Mouse (Mus musculus): Measurements from ENCODE around the gene Hspg2. TPM values are rescaled to one million over a fixed set of nuclear protein-coding genes. Genes with fewer than 3 reads are reported as not detected.

Hspg2 gene
- 117 and 143 TPM in 2 replicates for polyA plus RNA-seq (2012; rRNA removed; ENCODE audit: low replicate concordance)

DNA sequence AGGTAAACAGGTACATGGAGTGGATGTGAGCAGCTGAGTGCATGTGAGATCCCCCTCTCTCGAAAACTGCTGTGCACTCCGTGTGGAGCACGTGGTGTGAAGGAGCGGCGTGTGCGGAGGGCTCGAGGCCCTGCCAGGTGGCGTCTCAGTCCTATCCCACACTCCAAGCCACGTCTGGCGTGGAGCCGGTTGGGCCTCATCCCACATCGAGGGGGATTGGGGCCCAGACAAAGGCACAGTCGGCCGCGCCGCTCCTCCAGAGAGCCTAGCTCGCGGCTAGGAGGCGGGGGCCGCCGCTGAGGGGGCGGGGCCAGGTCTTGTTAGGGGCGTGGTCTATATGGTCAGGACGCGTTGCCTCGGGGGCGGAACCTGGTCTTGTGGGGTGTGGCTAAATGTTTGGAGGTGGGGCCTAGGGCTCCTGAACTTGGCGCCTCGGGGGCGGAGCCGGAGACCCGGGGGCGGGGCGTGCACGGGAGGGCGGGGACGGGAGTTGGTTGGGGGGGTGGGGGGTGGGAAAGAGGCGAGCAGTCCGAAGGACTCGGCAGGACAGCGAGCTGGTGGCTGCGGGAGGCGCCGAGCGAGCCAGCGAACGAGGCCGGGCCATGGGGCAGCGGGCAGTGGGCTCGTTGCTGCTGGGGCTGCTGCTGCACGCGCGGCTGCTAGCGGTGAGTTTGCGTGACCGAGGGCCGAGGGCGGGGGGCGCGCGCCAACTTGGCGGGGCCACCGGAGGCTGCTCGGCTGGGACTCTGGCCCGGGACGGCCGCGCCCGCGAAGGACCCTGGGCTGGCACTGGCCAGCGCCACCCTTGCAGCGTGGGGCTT is at the start of gene Hspg2:
Gene Hspg2 (plus strand): TSS at position 510 of the 821 bp plus-strand sequence.

DNA sequence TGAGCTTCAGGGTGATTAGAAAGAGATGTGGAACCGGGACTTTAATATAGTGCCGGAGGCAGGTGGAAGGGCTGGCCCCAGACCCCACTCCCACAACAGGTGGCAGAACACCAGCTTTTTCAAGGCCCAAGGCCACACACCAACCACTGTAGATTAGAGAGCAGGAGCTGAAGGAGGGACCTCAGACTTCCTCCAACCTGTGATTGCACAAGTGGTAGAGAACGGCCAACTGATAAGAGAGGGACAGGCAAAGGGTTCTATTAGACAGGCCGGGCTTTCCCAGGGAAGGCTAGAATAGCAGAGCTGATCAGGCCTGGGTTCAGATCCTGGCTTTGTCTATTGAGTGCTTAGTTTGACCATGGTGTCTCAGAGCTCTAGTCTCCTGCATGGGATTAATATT is 38.1 kb upstream of the Hspg2 start, which contains the start of gene Cela3b:
Gene Cela3b (minus strand): TSS at position 39 of the 400 bp plus-strand sequence.

DNA sequence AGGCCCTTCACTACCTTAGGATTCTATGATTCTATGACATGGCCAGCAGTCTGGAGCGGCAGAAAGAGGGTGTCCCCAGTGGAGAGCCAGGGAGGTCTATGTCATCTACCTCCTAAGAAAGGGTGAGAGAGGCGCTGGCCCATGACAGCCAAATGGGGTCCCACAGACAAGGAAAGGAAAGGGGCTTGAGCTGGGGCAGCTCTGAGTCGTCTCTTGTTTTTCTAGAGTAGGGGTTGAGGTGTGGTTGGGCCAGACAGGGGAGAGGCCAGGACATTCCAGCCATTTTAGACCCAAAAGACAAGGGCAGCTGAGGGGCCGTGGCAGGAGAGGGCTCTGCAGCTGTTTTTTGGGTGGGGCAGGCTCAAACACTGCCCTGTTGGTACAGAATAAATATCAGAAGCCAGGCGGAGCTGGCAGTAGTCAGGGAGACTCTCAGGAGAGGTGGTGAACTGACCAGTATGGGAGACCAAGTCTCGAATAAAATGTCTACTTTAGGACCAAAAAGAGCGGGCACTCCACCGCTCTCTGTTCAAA is 15.3 kb upstream of the Hspg2 start, which contains the start of gene 1700013G24Rik:
Gene 1700013G24Rik (plus strand): TSS at position 51 of the 534 bp plus-strand sequence.

GRCm38 (mm10) chr4:137574469-137574868 is 105.9 kb downstream of the Hspg2 start, which contains the start of gene Ldlrad2:
Gene Ldlrad2 (minus strand): TSS chr4:137574569.

DNA sequence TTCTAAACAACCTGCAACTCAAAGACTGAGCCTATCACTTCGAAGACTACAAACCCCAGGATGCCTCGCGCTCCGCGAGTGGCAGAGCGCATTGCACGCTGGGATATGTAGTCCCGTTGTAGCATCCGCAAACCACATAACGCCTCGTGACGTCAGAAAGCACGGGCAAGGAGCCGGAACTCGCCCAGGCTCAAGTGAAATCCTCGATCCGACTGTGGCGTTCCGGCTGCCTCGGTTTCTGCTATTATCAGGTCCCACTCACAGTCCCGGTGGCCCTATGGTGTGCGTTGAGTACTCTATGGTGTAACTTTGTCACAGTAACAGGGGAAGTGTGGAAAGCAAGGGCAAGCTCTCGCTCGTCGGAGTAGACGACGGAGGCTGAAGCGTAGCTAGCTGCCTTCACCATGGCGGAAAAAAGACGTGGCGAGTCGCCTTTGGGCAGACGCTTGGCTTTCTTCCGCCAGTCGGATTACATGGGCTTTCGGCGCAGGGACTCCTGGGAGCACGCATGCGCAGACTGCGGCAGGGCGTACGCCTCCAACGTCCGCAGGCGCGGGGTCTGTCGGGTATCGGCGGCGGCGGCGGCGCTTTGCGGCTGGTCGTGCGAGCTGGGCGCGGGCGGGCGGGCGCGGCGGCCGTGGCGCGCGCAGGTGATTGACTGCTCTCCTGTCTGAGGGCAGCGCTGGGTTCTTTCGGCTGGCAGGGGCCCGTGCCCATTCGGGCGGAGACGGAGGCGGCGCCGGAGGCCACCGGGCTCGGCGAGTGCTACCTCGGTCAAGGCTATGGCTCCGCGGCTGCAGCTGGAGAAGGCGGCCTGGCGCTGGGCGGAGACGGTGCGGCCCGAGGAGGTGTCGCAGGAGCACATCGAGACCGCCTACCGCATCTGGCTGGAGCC is 125.3 kb downstream of the Hspg2 start, which contains the start of gene Usp48:
Gene Usp48 (plus strand): TSS at position 155 of the 895 bp plus-strand sequence.

Other genes starting within 250 kb of the Hspg2 start
- 0.34 and 13.3 TPM in 2 replicates for gene Wnt4, start 191.3 kb upstream of the Hspg2 start, polyA plus RNA-seq (2012; rRNA removed; ENCODE audit: low replicate concordance)
- 156 and 175 TPM in 2 replicates for gene Cdc42, start 111.0 kb upstream of the Hspg2 start, polyA plus RNA-seq (2012; rRNA removed; ENCODE audit: low replicate concordance)
- gene Cela3a, start 59.0 kb upstream of the Hspg2 start, polyA plus RNA-seq (2012; rRNA removed; ENCODE audit: low replicate concordance): not detected in 2 replicates
- gene Cela3b, start 38.2 kb upstream of the Hspg2 start, polyA plus RNA-seq (2012; rRNA removed; ENCODE audit: low replicate concordance): 0.57 and 0.77 TPM in 2 replicates
- not detected in 2 replicates for gene 1700013G24Rik, start 15.5 kb upstream of the Hspg2 start, polyA plus RNA-seq (2012; rRNA removed; ENCODE audit: low replicate concordance)
- gene Ldlrad2, start 105.8 kb downstream of the Hspg2 start, polyA plus RNA-seq (2012; rRNA removed; ENCODE audit: low replicate concordance): not detected in 2 replicates
- 59.3 and 88.8 TPM in 2 replicates for gene Usp48, start 125.0 kb downstream of the Hspg2 start, polyA plus RNA-seq (2012; rRNA removed; ENCODE audit: low replicate concordance)
- 7.9 and 16.8 TPM in 2 replicates for gene Rap1gap, start 196.0 kb downstream of the Hspg2 start, polyA plus RNA-seq (2012; rRNA removed; ENCODE audit: low replicate concordance)